Mouse (Mus musculus) neural tube, embryonic 12.5 days (tissue): ENCODE results near the gene Wdpcp. TPM values are rescaled to one million over a fixed set of nuclear protein-coding genes. Genes with fewer than 3 reads are reported as not detected.

ENCODE experiments used
- ATAC-seq: fragments of 200-750 bp; cut with Nextera tagmentation; 2 replicates; pipeline ENCODE4 v1.8.0; 2017; ENCODE audit warnings: low read depth, mild to moderate bottlenecking, moderate TSS enrichment, moderate library complexity; ENCODE audit not compliant: low FRiP score
- H3K27ac ChIP-seq: fragments of 300-500 bp; sonication (generic); 2 replicates; pipeline ENCODE4 v1.5.1; 2016
- H3K27me3 ChIP-seq: fragments of 300-500 bp; sonication (generic); replicated peaks from 2 replicates; pipeline ENCODE4 v1.6.1; 2016; ENCODE audit warnings: mild to moderate bottlenecking
- H3K36me3 ChIP-seq: fragments of 300-500 bp; sonication (generic); 2 replicates; pipeline ENCODE4 v1.6.1; 2016; ENCODE audit warnings: mild to moderate bottlenecking
- H3K4me1 ChIP-seq: fragments of 300-500 bp; sonication (generic); 2 replicates; pipeline ENCODE4 v1.6.1; 2016
- H3K4me2 ChIP-seq: fragments of 300-500 bp; sonication (generic); replicated peaks from 2 replicates; pipeline ENCODE4 v1.6.1; 2016; ENCODE audit warnings: mild to moderate bottlenecking
- H3K4me3 ChIP-seq: fragments of 300-500 bp; sonication (generic); 2 replicates; pipeline ENCODE4 v1.5.1; 2016
- H3K9ac ChIP-seq: fragments of 300-500 bp; sonication (generic); 2 replicates; pipeline ENCODE4 v1.6.1; 2016; ENCODE audit warnings: mild to moderate bottlenecking
- H3K9me3 ChIP-seq: fragments of 300-500 bp; sonication (generic); 2 replicates; pipeline ENCODE4 v1.6.1; 2016; ENCODE audit warnings: mild to moderate bottlenecking
- WGBS: fragments of 180-500 bp; shearing (Covaris S2); methylation state at CpG from one replicate; pipeline ENCODE4 v1.1.7; 2016; 5-methylcytosine and 5-hydroxymethylcytosine counted together
- microRNA-seq: library from miRNA; unstranded; fragments of <30 nt; microRNA quantifications from one replicate; pipeline ENCODE4, GENCODE M21; 2017
- polyA plus RNA-seq: library from polyadenylated mRNA; unstranded; fragments of >200 nt; fragmentation: Nextera tagmentation; extraction: Ambion mirVana; gene quantifications from 2 replicates; pipeline ENCODE4 v1.2.1, GENCODE M21; 2016

Gene Wdpcp
- polyA plus RNA-seq, 1 experiment from 2014 or later = 11.4 TPM

- H3K4me1 ChIP-seq = no peaks in the 10 kb centered on the region
- H3K4me3 ChIP-seq = no peak overlapping the region
- H3K9me3 ChIP-seq = no peaks in the 10 kb centered on the region
- 83% methylated on average over 1 of the region's 1 CpGs for WGBS
- H3K36me3 ChIP-seq = no peaks in the 10 kb centered on the region
- no peak overlapping the region for H3K9ac ChIP-seq
- ATAC-seq = no peak
- no peaks in the 10 kb centered on the region for H3K27me3 ChIP-seq
- H3K4me2 ChIP-seq = no peak overlapping the region
- no peak overlapping the region for H3K27ac ChIP-seq
Observed at GRCm38 (mm10) chr11:21826521-21826920, 254.5 kb downstream of the Wdpcp start.

GRCm38 (mm10) chr11:21847040-21847439, 275.0 kb downstream of the Wdpcp start:
- Histone ChIP-seq H3K9ac (no peak overlapping the region), H3K4me2 (no peak overlapping the region), H3K4me1 (no peaks in the 10 kb centered on the region), H3K36me3 (no peaks in the 10 kb centered on the region), H3K27me3 (no peaks in the 10 kb centered on the region), H3K9me3 (no peaks in the 10 kb centered on the region), H3K27ac (no peak overlapping the region), H3K4me3 (no peak overlapping the region)
- no peak for ATAC-seq
- WGBS = 97% methylated on average over 2 of the region's 2 CpGs

DNA sequence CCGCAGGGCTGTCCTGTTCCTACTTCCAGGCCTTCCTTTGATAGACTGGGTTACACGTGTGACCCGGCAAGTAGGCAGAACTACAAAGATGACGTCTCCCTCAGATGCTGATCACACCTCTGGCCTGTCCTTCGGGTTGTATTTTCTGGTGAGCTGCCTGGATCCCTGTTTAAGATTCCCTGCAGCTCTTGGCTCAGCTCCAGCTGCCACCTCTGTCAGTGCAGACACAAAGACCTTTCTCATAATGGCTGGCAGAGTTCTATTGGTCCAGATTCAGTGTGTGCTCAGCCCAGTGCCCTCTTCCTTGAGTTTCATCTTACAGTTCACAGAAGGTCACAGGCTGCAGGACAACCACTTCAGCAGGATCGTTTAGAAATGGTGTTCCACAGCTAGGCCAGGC, 292.0 kb downstream of the Wdpcp start:
- no peaks in the 10 kb centered on the region for H3K36me3 ChIP-seq
- no peaks in the 10 kb centered on the region for H3K9me3 ChIP-seq
- peak; percentile 80 for ATAC-seq
- H3K9ac ChIP-seq = no peak overlapping the region
- H3K27me3 ChIP-seq = no peaks in the 10 kb centered on the region
- WGBS = 38% methylated on average over 6 of the region's 6 CpGs
- peaks cover 9% of the 10 kb centered on the region for H3K4me1 ChIP-seq
- no peak overlapping the region for H3K4me3 ChIP-seq
- no peak overlapping the region for H3K4me2 ChIP-seq
- H3K27ac ChIP-seq = no peak overlapping the region

DNA sequence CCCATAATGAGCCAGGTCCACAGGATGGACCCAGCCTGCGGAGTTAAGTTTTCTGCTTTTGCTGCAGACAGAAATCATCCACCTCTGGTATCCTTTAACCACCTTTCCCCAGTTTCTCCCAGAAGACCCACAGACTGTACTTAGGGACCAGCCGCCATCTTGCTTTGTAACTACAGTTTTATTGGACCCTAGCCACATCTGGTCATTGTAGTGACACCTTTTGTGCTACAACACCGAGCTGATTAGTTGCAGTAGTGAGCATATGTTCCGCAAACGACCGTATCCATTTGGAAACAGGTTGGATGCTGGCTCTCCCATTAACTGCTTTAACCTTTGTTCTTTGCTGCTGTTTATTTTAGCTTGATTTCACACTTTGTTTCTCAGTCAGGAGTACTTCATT, 292.5 kb downstream of the Wdpcp start:
- ATAC-seq = peak; percentile 51; the same call in 1 of the 2 replicates
- no peak overlapping the region for H3K9ac ChIP-seq
- no peaks in the 10 kb centered on the region for H3K9me3 ChIP-seq
- H3K36me3 ChIP-seq = no peaks in the 10 kb centered on the region
- no peaks in the 10 kb centered on the region for H3K27me3 ChIP-seq
- H3K27ac ChIP-seq = no peak overlapping the region
- 48% methylated on average over 6 of the region's 6 CpGs for WGBS
- no peak overlapping the region for H3K4me2 ChIP-seq
- peaks cover 9% of the 10 kb centered on the region for H3K4me1 ChIP-seq
- no peak overlapping the region for H3K4me3 ChIP-seq

DNA sequence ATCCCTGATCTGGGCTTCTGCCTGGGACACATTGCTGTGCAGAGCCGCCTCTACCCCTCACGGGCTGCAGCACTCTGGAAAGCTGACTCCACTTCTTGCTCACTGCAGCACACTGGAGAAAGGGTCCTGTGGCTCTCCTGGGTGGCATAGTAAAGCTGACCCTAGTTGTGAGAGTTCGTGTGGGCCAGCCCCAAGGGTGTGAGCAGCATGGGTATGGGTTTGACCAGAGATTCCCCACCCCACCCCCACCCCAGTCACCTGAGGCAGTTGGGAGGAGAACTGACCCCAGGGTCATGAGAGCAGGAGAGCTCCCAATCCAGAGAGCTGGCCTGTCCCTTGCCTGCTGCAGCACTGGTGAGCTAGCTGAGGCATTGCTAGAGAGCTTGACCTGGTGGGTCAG, 296.6 kb downstream of the Wdpcp start:
- no peak for ATAC-seq
- Histone ChIP-seq H3K36me3 (no peaks in the 10 kb centered on the region), H3K9me3 (no peaks in the 10 kb centered on the region), H3K4me3 (no peak overlapping the region), H3K27me3 (no peaks in the 10 kb centered on the region), H3K4me1 (peaks cover 9% of the 10 kb centered on the region), H3K9ac (no peak overlapping the region), H3K4me2 (no peak overlapping the region), H3K27ac (no peak overlapping the region)
- 73% methylated on average over 3 of the region's 3 CpGs for WGBS

GRCm38 (mm10) chr11:21870863-21871262, 298.8 kb downstream of the Wdpcp start:
- Histone ChIP-seq H3K27me3 (no peaks in the 10 kb centered on the region), H3K4me3 (no peak overlapping the region), H3K36me3 (no peaks in the 10 kb centered on the region), H3K9ac (no peak overlapping the region), H3K4me2 (no peak overlapping the region), H3K4me1 (no peaks in the 10 kb centered on the region), H3K9me3 (no peaks in the 10 kb centered on the region), H3K27ac (no peak overlapping the region)
- WGBS = 96% methylated on average over 1 of the region's 1 CpGs
- ATAC-seq = no peak

GRCm38 (mm10) chr11:21871728-21872127, 299.7 kb downstream of the Wdpcp start:
- Histone ChIP-seq H3K9ac (no peak overlapping the region), H3K36me3 (no peaks in the 10 kb centered on the region), H3K27me3 (no peaks in the 10 kb centered on the region), H3K27ac (no peak overlapping the region), H3K4me2 (no peak overlapping the region), H3K4me3 (no peak overlapping the region), H3K4me1 (no peaks in the 10 kb centered on the region), H3K9me3 (no peaks in the 10 kb centered on the region)
- WGBS = 80% methylated on average over 4 of the region's 4 CpGs
- ATAC-seq = no peak

DNA sequence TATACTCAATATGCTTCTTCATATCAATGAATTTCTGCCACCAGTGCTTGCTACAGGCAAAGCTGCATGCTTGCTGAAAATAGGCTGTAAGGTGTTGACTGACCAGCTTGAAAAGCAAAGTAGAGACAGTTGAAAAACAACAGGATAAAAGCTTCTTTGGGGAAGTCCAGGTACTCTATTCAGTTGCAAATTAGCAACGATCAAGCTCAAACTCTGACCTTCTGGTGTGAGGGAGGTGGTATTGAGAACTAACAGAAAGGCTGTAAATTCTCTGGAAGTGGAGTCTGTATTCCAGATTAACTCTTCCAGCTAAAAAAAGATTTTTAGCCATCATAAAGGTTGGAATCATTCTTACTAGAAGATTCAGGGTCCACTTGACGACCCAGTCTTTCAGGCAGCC, 303.0 kb downstream of the Wdpcp start:
- Histone ChIP-seq H3K9ac (no peak overlapping the region), H3K27me3 (no peaks in the 10 kb centered on the region), H3K36me3 (no peaks in the 10 kb centered on the region), H3K9me3 (no peaks in the 10 kb centered on the region), H3K27ac (no peak overlapping the region), H3K4me2 (no peak overlapping the region), H3K4me3 (no peak overlapping the region), H3K4me1 (no peaks in the 10 kb centered on the region)
- 79% methylated on average over 2 of the region's 2 CpGs for WGBS
- no peak for ATAC-seq

- no peak overlapping the region for H3K27ac ChIP-seq
- H3K9me3 ChIP-seq = no peaks in the 10 kb centered on the region
- no peaks in the 10 kb centered on the region for H3K36me3 ChIP-seq
- no peak overlapping the region for H3K9ac ChIP-seq
- no peaks in the 10 kb centered on the region for H3K27me3 ChIP-seq
- no peaks in the 10 kb centered on the region for H3K4me1 ChIP-seq
- 75% methylated on average over 3 of the region's 3 CpGs for WGBS
- ATAC-seq = no peak
- H3K4me3 ChIP-seq = no peak overlapping the region
- H3K4me2 ChIP-seq = no peak overlapping the region
Observed at GRCm38 (mm10) chr11:21894696-21895095, 322.7 kb downstream of the Wdpcp start.

- no peak overlapping the region for H3K4me3 ChIP-seq
- no peaks in the 10 kb centered on the region for H3K36me3 ChIP-seq
- no peak for ATAC-seq
- no peak overlapping the region for H3K27ac ChIP-seq
- no peaks in the 10 kb centered on the region for H3K9me3 ChIP-seq
- no peak overlapping the region for H3K9ac ChIP-seq
- H3K4me2 ChIP-seq = no peak overlapping the region
- H3K4me1 ChIP-seq = no peaks in the 10 kb centered on the region
- no peaks in the 10 kb centered on the region for H3K27me3 ChIP-seq
- 87% methylated on average over 3 of the region's 3 CpGs for WGBS
Observed at GRCm38 (mm10) chr11:21922531-21922930, 350.5 kb downstream of the Wdpcp start.

Small RNA genes lying within 50 kb of the gene (microRNA-seq; reads per million reads assigned to microRNA genes)
- gene Gm22990 = not detected

Other genes with a start within 250 kb of the Wdpcp start
- 72.9 and 75.0 TPM in 2 replicates for gene Ugp2, start 201.0 kb upstream of the Wdpcp start, polyA plus RNA-seq
- 379 and 396 TPM in 2 replicates for gene Mdh1, start 132 bp downstream of the Wdpcp start, polyA plus RNA-seq